Mouse (Mus musculus): ENCODE measurements around the gene Zfp428. TPM values are rescaled to one million over a fixed set of nuclear protein-coding genes. Genes with fewer than 3 reads are reported as not detected.

Gene Zfp428
- total and polyA plus RNA-seq, 2 experiments from 2014 or later = 138 to 219 TPM

DNA sequence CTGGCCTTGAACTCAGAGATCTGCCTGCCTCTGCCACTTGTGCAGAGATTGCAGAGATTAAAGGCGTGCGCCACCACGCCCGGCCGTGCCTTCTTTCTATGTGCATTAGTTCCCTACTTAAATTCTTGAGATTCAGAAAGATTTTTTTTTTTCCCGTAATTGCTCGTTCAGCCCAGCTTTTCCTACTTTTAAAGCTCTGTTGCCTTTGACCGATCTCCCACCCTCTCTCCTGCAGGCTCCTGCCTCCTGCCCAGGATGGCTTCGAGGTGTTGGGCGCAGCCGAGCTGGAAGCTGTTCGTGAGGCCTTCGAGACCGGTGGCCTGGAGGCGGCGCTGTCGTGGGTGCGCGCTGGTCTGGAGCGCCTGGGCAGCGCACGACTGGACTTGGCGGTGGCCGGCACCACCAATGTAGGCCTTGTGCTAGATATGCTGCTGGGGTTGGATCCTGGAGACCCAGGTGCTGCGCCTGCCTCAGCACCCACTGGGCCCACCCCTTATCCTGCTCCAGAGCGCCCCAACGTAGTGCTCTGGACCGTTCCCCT is 26.3 kb downstream of the Zfp428 start:
- no peaks in the 10 kb centered on the region for H3K27me3 ChIP-seq (ENCODE audit: insufficient read depth, low read length)
- TF ChIP-seq CTCF (IDR thresholded peaks at IDR 0.05; ENCODE audit: low read depth) = no peak; the same call in 1 of the 2 replicates
- H3K36me3 ChIP-seq (ENCODE audit: insufficient read depth, low read length) = peaks cover 17% of the 10 kb centered on the region; the same call in 1 of the 2 replicates
- ATAC-seq (no peak), DNase-seq (ENCODE audit: low spot score) (no peak)
- H3K9ac ChIP-seq (replicated peaks; ENCODE audit: low read length) = no peak overlapping the region
- no peaks in the 10 kb centered on the region for H3K9me3 ChIP-seq (ENCODE audit: low read length)
- no peak overlapping the region for H3K4me2 ChIP-seq (ENCODE audit: low read depth, low read length)
- no peak overlapping the region for H3K4me3 ChIP-seq (ENCODE audit: low read length)
- WGBS = 67% methylated on average over 28 of the region's 28 CpGs
- H3K4me1 ChIP-seq (ENCODE audit: insufficient read depth, low read length) = peaks cover 12% of the 10 kb centered on the region; the same call in 1 of the 2 replicates
- no peak overlapping the region for H3K27ac ChIP-seq

DNA sequence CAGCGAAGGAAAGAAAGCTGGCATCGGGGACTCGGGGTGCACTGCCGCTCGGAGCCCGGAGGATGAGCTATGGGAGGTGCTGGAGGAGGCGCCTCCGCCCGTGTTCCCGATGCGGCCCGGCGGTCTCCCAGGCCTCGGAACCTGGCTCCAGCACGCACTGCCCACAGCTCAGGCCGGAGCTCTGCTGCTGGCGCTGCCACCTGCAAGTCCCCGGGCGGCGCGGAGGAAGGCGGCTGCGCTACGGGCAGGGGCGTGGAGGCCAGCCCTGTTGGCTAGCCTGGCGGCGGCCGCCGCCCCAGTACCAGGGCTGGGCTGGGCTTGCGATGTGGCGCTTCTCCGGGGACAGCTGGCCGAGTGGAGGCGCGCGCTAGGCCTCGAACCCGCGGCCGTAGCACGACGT is 27.0 kb downstream of the Zfp428 start:
- TF ChIP-seq CTCF (IDR thresholded peaks at IDR 0.05; ENCODE audit: low read depth) = no peak
- Histone ChIP-seq H3K4me2 (ENCODE audit: low read depth, low read length) (peak overlapping the region; percentile 37), H3K9me3 (ENCODE audit: low read length) (no peaks in the 10 kb centered on the region), H3K9ac (replicated peaks; ENCODE audit: low read length) (no peak overlapping the region; the same call in 1 of the 2 replicates), H3K27ac (no peak overlapping the region), H3K27me3 (ENCODE audit: insufficient read depth, low read length) (no peaks in the 10 kb centered on the region), H3K36me3 (ENCODE audit: insufficient read depth, low read length) (peaks cover 17% of the 10 kb centered on the region; the same call in 1 of the 2 replicates), H3K4me3 (ENCODE audit: low read length) (no peak overlapping the region), H3K4me1 (ENCODE audit: insufficient read depth, low read length) (peaks cover 12% of the 10 kb centered on the region; the same call in 1 of the 2 replicates)
- WGBS = 27% methylated on average over 42 of the region's 42 CpGs
- DNase-seq (ENCODE audit: low spot score) = no peak
- ATAC-seq = no peak

DNA sequence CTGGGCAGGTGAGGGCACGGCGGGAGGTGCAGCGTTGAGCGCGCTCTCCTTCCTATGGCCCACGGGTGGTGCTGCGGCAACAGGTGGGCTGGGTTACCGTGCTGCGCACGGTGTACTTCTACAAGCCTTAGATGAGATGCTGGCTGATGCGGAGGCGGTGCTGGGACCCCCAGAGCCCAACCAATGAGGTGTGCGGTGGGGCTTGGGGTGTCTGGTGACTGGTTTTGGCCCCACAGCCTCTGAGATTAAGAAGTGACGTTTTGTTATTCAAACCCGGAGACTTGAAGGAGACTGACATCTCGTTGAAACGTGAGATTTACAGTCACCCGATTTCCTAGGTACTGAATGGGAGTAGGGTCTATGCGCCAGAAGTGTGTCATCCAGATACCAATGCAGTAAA is 27.5 kb downstream of the Zfp428 start:
- no peak overlapping the region for H3K4me3 ChIP-seq (ENCODE audit: low read length)

DNA sequence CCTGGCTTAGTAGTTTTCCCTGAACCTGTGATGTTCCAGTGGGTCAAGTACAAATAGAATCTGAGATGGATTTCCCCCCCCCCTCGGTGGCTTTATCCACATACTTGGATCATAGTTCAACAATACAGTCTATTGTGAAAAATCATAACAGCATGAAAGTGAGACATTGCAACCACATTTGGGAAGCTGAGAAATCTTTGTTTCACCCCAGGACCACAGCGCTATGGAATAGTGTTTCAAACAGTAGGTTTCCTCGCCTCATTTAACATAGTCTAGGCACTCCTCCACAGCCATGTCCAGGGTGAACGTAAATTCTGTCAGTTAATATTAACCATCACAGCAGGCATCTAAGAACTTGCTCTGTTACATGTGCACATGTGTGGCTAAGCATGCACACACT is 30.3 kb downstream of the Zfp428 start:
- no peak overlapping the region for H3K27ac ChIP-seq
- no peak overlapping the region for H3K4me2 ChIP-seq (ENCODE audit: low read depth, low read length)
- ATAC-seq = no peak

More for the DNA sequence above, 27.5 kb downstream of the Zfp428 start:
- H3K4me2 ChIP-seq (ENCODE audit: low read depth, low read length) = peak overlapping the region; percentile 37; the same call in 1 of the 2 replicates
- peaks cover 11% of the 10 kb centered on the region; the same call in 1 of the 2 replicates for H3K4me1 ChIP-seq (ENCODE audit: insufficient read depth, low read length)
- no peak for ATAC-seq
- no peak overlapping the region; the same call in 1 of the 2 replicates for H3K9ac ChIP-seq (replicated peaks; ENCODE audit: low read length)
- H3K27ac ChIP-seq = no peak overlapping the region
- DNase-seq (ENCODE audit: low spot score) = no peak
- no peak for TF ChIP-seq CTCF (IDR thresholded peaks at IDR 0.05; ENCODE audit: low read depth)
- H3K9me3 ChIP-seq (ENCODE audit: low read length) = no peaks in the 10 kb centered on the region
- WGBS = 40% methylated on average over 19 of the region's 19 CpGs
- no peaks in the 10 kb centered on the region for H3K27me3 ChIP-seq (ENCODE audit: insufficient read depth, low read length)
- H3K36me3 ChIP-seq (ENCODE audit: insufficient read depth, low read length) = peaks cover 17% of the 10 kb centered on the region; the same call in 1 of the 2 replicates

DNA sequence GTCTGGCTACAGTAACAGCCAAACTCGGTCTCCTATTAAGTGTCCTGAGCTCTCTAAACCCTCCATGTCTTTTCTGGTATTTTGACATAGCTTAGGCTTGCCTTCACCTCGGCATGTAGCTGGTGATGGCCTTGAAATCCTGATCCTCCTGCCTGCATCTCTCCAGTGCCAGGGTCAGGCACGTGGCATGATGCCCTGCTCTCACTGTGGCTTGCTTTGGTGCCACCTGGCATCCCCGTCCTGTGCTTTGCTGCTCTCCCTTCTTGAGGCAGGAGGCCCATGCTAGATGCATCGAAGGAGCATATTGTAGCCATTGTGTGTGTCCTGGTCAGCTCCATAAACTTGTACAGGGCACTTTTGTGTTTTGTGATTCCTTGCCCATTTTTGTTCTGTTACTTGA is 30.8 kb downstream of the Zfp428 start:
- TF ChIP-seq CTCF (IDR thresholded peaks at IDR 0.05; ENCODE audit: low read depth) = no peak
- Histone ChIP-seq H3K36me3 (ENCODE audit: insufficient read depth, low read length) (peaks cover 17% of the 10 kb centered on the region; the same call in 1 of the 2 replicates), H3K9ac (replicated peaks; ENCODE audit: low read length) (no peak overlapping the region), H3K27ac (peak overlapping the region; percentile 32; the same call in 1 of the 2 replicates), H3K4me3 (ENCODE audit: low read length) (no peak overlapping the region), H3K4me2 (ENCODE audit: low read depth, low read length) (no peak overlapping the region), H3K4me1 (ENCODE audit: insufficient read depth, low read length) (peaks cover under 1% of the 10 kb centered on the region; the same call in 1 of the 2 replicates), H3K27me3 (ENCODE audit: insufficient read depth, low read length) (no peaks in the 10 kb centered on the region), H3K9me3 (ENCODE audit: low read length) (no peaks in the 10 kb centered on the region)
- 62% methylated on average over 5 of the region's 5 CpGs for WGBS
- DNase-seq (ENCODE audit: low spot score) (no peak), ATAC-seq (no peak)

More for the DNA sequence above, 30.3 kb downstream of the Zfp428 start:
- Histone ChIP-seq H3K36me3 (ENCODE audit: insufficient read depth, low read length) (peaks cover 17% of the 10 kb centered on the region; the same call in 1 of the 2 replicates), H3K9me3 (ENCODE audit: low read length) (no peaks in the 10 kb centered on the region), H3K27me3 (ENCODE audit: insufficient read depth, low read length) (no peaks in the 10 kb centered on the region), H3K4me3 (ENCODE audit: low read length) (no peak overlapping the region), H3K9ac (replicated peaks; ENCODE audit: low read length) (no peak overlapping the region), H3K4me1 (ENCODE audit: insufficient read depth, low read length) (peaks cover 6% of the 10 kb centered on the region; the same call in 1 of the 2 replicates)
- 58% methylated on average over 4 of the region's 4 CpGs for whole genome bisulfite sequencing
- no peak for DNase-seq (ENCODE audit: low spot score)
- TF ChIP-seq CTCF (IDR thresholded peaks at IDR 0.05; ENCODE audit: low read depth) = no peak

DNA sequence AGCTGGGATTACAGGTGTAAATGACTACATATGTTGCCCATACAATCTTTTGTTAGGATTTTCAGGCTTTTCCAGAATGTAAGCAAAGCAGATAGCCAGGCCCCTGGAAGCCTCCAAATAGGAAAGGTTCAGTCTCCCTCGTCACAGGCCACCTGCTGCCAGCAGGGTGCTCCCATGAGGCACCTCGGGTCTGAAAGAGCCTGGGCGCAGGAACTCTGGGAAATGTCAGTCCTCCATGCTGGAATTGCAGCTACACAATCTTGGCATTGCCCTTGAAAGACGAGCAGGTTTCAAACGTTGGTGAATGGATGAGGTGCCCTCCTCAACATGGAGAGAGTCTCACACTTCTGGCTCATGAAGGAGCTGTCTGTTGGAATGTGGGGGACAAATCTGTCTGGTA is 31.3 kb downstream of the Zfp428 start:
- Histone ChIP-seq H3K27ac (peak overlapping the region; percentile 32; the same call in 1 of the 2 replicates), H3K4me1 (ENCODE audit: insufficient read depth, low read length) (no peaks in the 10 kb centered on the region), H3K4me3 (ENCODE audit: low read length) (no peak overlapping the region), H3K9me3 (ENCODE audit: low read length) (no peaks in the 10 kb centered on the region), H3K27me3 (ENCODE audit: insufficient read depth, low read length) (no peaks in the 10 kb centered on the region), H3K4me2 (ENCODE audit: low read depth, low read length) (no peak overlapping the region), H3K9ac (replicated peaks; ENCODE audit: low read length) (no peak overlapping the region), H3K36me3 (ENCODE audit: insufficient read depth, low read length) (peaks cover 17% of the 10 kb centered on the region; the same call in 1 of the 2 replicates)
- ATAC-seq (no peak), DNase-seq (ENCODE audit: low spot score) (peak; percentile 32)
- 35% methylated on average over 5 of the region's 5 CpGs for WGBS
- no peak; the same call in 1 of the 2 replicates for TF ChIP-seq CTCF (IDR thresholded peaks at IDR 0.05; ENCODE audit: low read depth)

DNA sequence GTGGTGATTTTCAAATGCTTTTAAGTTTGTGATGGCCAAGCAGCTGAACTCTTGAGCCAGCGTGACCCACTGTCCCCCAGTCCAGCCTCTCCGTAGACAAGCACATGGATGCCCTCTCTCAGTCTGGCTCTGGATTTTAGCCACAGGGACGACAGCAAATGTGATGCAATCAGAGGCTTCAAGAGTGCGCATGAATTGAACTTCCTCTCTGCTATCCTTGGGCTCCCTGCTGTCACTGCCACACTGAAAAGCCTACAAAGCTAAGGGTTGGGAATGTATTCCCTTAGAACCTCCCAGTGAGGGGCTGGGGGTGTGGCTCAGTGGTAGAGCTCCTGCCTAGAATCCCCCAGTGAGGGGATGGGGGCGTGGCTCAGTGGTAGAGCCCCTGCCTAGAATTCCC is 31.9 kb downstream of the Zfp428 start:
- TF ChIP-seq CTCF (IDR thresholded peaks at IDR 0.05; ENCODE audit: low read depth) = no peak
- H3K27ac ChIP-seq = peak overlapping the region; percentile 32; the same call in 1 of the 2 replicates
- H3K27me3 ChIP-seq (ENCODE audit: insufficient read depth, low read length) = no peaks in the 10 kb centered on the region
- no peaks in the 10 kb centered on the region for H3K9me3 ChIP-seq (ENCODE audit: low read length)
- no peak overlapping the region for H3K4me3 ChIP-seq (ENCODE audit: low read length)
- peaks cover 13% of the 10 kb centered on the region; the same call in 1 of the 2 replicates for H3K36me3 ChIP-seq (ENCODE audit: insufficient read depth, low read length)
- ATAC-seq = no peak
- no peak overlapping the region for H3K4me2 ChIP-seq (ENCODE audit: low read depth, low read length)
- WGBS = 73% methylated on average over 5 of the region's 5 CpGs
- H3K4me1 ChIP-seq (ENCODE audit: insufficient read depth, low read length) = no peaks in the 10 kb centered on the region
- no peak overlapping the region for H3K9ac ChIP-seq (replicated peaks; ENCODE audit: low read length)
- DNase-seq (ENCODE audit: low spot score) = no peak

Data from hindbrain, postnatal 0 days (tissue).